Mouse (Mus musculus) testis, adult 2 months (tissue): Measurements from ENCODE around the gene Vsig2.

Experiments
- CTCF ChIP-seq: fragments of 200-500 bp; IDR thresholded peaks from 2 replicates; pipeline ENCODE4 v1.5.1; 2012; ENCODE audit warnings: low read depth, mild to moderate bottlenecking, inconsistent platforms, low read length, moderate library complexity; ENCODE audit not compliant: control insufficient read depth, insufficient read depth, insufficient replicate concordance
- POLR2A ChIP-seq: fragments of 200-500 bp; IDR thresholded peaks from 2 replicates; pipeline ENCODE4 v1.6.1; 2012; ENCODE audit warnings: low read depth, mild to moderate bottlenecking, inconsistent platforms, low read length, moderate library complexity; ENCODE audit not compliant: control insufficient read depth

- no peak for TF ChIP-seq CTCF
- TF ChIP-seq POLR2A: no peak
Observed at GRCm38 (mm10) chr9:37568605-37569214, 29.7 kb downstream of the Vsig2 start.
